Mouse (Mus musculus) spleen, postnatal 36 days (tissue): ENCODE results near the gene Tagln.
A peak's percentile ranks its signal among the peaks of the same experiment; 100 is the strongest.

Experiments
- DNase-seq, 2 experiments: peaks; one replicate each; pipeline ENCODE4 v3.0.0; 2022; ENCODE audit warnings: low spot score in 2 of 2, mixed read lengths in 1 of 2

The Tagln gene

DNA sequence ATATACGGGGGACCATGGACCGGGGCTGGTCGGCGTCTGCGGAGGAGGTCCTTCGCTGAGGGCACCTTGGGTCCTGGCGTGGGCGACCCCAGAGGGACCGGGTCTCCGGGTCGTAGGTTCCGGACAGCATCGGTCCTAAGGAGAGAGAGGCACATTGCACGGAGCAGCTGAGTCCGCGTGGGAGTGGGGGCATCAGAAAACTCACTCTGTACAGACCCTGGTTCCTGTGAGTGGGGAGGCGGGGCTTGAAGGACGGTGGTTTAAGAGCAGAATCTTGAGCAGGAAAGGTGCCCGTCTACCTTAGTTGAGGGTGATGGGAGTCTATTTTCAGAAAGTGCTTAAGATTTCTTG lies 28.8 kb downstream of the Tagln start:
- peak in 1 of 2 experiments; percentile 42 for DNase-seq

DNA sequence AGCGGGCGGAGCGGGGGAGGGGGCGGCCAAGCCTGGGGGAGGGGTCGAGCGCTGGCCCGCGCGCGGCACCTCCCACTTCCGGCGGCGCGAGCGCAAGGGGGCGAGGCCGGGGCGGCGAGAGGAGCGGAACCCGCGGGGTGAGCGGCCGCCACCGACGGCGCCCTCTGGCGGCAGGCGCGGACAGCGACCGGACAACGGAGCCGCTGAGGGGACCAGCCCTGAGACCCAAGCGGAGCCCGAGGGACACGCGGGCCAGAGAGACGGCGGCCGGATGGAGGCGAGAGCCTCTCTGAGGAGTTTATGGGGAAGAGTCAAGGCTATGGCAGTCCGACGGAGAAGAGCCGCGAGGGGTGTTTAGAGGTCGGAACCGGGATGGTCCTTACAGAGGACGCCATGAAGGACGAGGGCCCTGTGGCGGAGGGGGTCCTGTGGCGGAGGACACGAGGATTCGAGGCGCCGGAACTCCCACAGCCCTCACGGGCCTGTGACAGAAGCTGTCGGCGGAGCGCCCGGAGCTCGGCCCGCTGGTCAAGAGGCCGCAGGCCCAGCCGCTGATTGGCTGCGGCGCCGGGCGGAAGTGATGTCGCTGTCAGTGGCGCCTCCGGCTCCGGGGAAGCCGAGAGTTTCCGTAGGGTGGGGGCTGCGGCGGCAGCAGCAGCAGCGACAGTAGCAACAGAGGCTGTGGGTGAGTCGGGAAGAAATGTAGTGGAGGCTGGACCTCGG lies 29.3 kb downstream of the Tagln start, which contains the start of the genes Pcsk7 and Rnf214:
Gene Pcsk7, plus strand, starts transcription at position 143 of the 723 bp plus-strand sequence.
Gene Rnf214, minus strand, starts transcription at position 557 of the 723 bp plus-strand sequence.
- DNase-seq = peak; percentile 89 to 93

DNA sequence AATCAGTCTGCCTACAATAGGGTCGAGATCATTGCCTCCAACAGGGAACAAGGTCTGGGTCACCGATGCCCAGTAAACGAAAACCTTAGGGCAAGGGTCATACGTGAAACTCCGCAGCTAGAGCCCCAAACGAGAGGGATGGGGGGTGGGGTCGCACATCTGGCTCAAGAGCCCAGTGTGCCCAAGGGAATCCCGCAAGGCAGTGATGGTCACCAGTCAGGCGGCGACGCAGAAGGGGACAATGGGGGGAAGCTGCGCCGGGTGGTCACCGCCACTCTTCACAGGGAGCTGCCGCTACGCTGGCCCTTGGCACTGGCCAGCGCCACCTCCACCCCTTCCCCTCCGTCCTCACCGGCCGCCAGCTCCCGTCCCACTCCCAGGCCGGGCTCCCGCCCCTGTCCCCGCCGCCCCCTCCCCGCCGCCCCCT lies 30.0 kb downstream of the Tagln start:
- peak; percentile 6 to 17 for DNase-seq

DNA sequence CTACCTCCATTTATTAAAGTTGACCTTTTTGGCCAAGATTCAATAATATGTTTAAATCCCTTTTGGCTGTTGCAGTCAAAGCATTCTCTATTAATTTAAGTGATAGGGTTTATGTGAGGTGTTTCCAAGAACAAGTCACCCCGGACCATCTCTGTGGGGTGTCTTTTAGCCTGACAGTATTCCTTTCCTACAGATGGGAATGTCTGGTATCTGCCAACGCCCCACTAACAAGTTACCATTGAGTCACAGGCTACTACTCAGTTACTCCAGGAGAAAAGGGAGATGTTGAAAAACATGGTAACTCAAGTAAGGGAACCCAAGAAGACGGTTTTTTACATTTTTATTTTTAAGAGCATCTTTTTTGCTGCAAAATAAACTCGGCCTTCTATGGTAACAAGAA lies 30.7 kb downstream of the Tagln start:
- no peak for DNase-seq

DNA sequence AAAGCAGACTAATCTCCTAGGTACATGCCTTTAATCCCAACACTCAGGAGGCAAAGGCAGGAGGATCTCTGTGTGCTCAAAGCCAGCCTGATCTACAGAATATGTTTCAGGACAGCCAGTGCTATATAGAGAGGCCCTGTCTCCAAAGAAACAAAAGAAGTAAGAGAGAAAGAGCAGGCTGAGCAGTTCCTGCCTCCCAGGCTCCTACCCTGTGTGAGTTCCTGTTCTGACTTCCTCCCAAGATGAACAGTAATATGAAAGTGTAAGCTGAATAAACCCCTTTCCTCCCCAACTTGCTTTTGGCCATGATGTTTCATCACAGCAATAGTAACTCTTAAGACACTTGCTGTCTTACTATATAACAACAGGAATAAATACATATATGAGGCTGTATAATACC lies 42.2 kb downstream of the Tagln start:
- DNase-seq = no peak
